Mouse (Mus musculus) erythroblast, embryonic 14.5 days (primary cell): ENCODE results near the gene Megf6.

Source experiments
- GATA1 ChIP-seq: IDR thresholded peaks from 2 replicates; pipeline ENCODE4 v1.6.1; 2012; ENCODE audit warnings: low read length, inconsistent platforms, mixed read lengths
- TAL1 ChIP-seq: IDR thresholded peaks from 3 replicates; pipeline ENCODE4 v1.6.1; 2012; ENCODE audit warnings: low read length, inconsistent platforms, mixed read lengths

DNA sequence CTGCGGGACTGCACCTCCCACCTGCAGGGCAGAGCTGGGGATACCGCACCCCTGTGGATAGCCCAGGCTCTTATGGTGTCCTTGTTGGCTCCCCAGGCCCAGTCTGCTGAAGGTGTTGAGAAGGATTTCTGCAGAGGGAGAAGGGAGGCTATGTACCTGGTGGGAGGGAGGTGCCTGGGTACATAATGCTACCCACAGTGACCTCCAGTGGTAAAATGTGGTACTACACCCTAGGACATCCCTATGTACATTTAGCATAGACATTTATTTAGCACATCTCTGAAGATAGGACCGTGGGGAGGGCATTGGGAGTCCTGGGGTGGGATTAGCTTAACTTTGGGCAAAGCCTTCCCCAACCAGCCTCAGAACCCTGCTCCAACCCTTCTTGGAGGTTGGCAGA lies 102.5 kb downstream of the Megf6 start:
- no peak for TF ChIP-seq TAL1
- TF ChIP-seq GATA1 = no peak
